Mouse (Mus musculus) hindbrain, postnatal 0 days (tissue): ENCODE data around the gene Nf1. TPM values are rescaled to one million over a fixed set of nuclear protein-coding genes. Genes with fewer than 3 reads are reported as not detected.

Experiments used
- ATAC-seq: fragments of 200-750 bp; cut with Nextera tagmentation; 2 replicates; pipeline ENCODE4 v1.8.0; 2017; ENCODE audit warnings: mild to moderate bottlenecking, moderate TSS enrichment, moderate library complexity
- DNase-seq: peaks from one replicate; pipeline ENCODE4 v3.0.0-alpha.2; 2015; ENCODE audit warnings: low spot score
- H3K27ac ChIP-seq: fragments of 300-500 bp; sonication (generic); 2 replicates; pipeline ENCODE4 v1.5.1; 2014; ENCODE audit warnings: mild to moderate bottlenecking
- H3K27me3 ChIP-seq: fragments of 300-500 bp; sonication (generic); 2 replicates; pipeline ENCODE4 v1.6.1; 2014; ENCODE audit warnings: low read length, mixed read lengths; ENCODE audit not compliant: insufficient read depth
- H3K36me3 ChIP-seq: fragments of 300-500 bp; sonication (generic); 2 replicates; pipeline ENCODE4 v1.6.1; 2014; ENCODE audit warnings: low read length, mixed read lengths; ENCODE audit not compliant: insufficient read depth
- H3K4me1 ChIP-seq: fragments of 300-500 bp; sonication (generic); 2 replicates; pipeline ENCODE4 v1.6.1; 2014; ENCODE audit warnings: antibody characterized with exemption, low read length, mixed read lengths; ENCODE audit not compliant: insufficient read depth
- H3K4me2 ChIP-seq: fragments of 300-500 bp; sonication (generic); 2 replicates; pipeline ENCODE4 v1.6.1; 2014; ENCODE audit warnings: low read depth, mild to moderate bottlenecking, low read length, moderate library complexity, mixed read lengths
- H3K4me3 ChIP-seq: fragments of 300-500 bp; sonication (generic); 2 replicates; pipeline ENCODE4 v1.5.1; 2014; ENCODE audit warnings: low read length
- H3K9ac ChIP-seq: fragments of 300-500 bp; sonication (generic); replicated peaks from 2 replicates; pipeline ENCODE4 v1.6.1; 2014; ENCODE audit warnings: mild to moderate bottlenecking, low read length, moderate library complexity, mixed read lengths
- H3K9me3 ChIP-seq: fragments of 300-500 bp; sonication (generic); 2 replicates; pipeline ENCODE4 v1.6.1; 2016; ENCODE audit warnings: low read length, mixed read lengths
- CTCF ChIP-seq: IDR thresholded peaks from 2 replicates; pipeline ENCODE4 v1.5.1; 2016; ENCODE audit warnings: antibody characterized with exemption, control low read depth, low read depth
- WGBS: fragments of 180-500 bp; shearing (Covaris S2); extraction: QIAGEN DNeasy Blood & Tissue Kit; methylation state at CpG from one replicate; pipeline ENCODE4 v1.1.7; 2014; 5-methylcytosine and 5-hydroxymethylcytosine counted together
- polyA plus RNA-seq: library from polyadenylated mRNA; unstranded; fragments of >200 nt; fragmentation: Nextera tagmentation; extraction: Ambion mirVana; gene quantifications from 2 replicates; pipeline ENCODE4 v1.2.1, GENCODE M21; 2015
- total RNA-seq: library from RNA; depleted of rRNA; stranded (reverse); fragments of >200 nt; gene quantifications from 2 replicates; pipeline ENCODE4 v1.2.3, GENCODE M21; 2014

The Nf1 gene
- total and polyA plus RNA-seq, 2 experiments from 2014 or later: 8.7 to 68.4 TPM

- H3K4me2 ChIP-seq: no peak overlapping the region
- TF ChIP-seq CTCF: no peak
- DNase-seq (peak; percentile 16), ATAC-seq (no peak)
- H3K9ac ChIP-seq: no peak overlapping the region
- H3K36me3 ChIP-seq: no peaks in the 10 kb centered on the region
- peak overlapping the region; percentile 65; the same call in 1 of the 2 replicates for H3K27ac ChIP-seq
- 40% methylated on average over 9 of the region's 9 CpGs for WGBS
- H3K4me1 ChIP-seq: no peaks in the 10 kb centered on the region
- no peak overlapping the region for H3K4me3 ChIP-seq
- H3K27me3 ChIP-seq: no peaks in the 10 kb centered on the region
- no peaks in the 10 kb centered on the region for H3K9me3 ChIP-seq
Measured at GRCm38 (mm10) chr11:79307560-79308200, 31.8 kb upstream of the Nf1 start.

- no peak for TF ChIP-seq CTCF
- no peak for DNase-seq
- Histone ChIP-seq H3K27me3 (no peaks in the 10 kb centered on the region), H3K9ac (no peak overlapping the region), H3K4me1 (no peaks in the 10 kb centered on the region), H3K4me2 (no peak overlapping the region), H3K4me3 (no peak overlapping the region), H3K27ac (no peak overlapping the region), H3K9me3 (no peaks in the 10 kb centered on the region), H3K36me3 (no peaks in the 10 kb centered on the region)
- no peak for ATAC-seq
- WGBS: 88% methylated on average over 5 of the region's 5 CpGs
Measured at GRCm38 (mm10) chr11:79310467-79310866, 29.0 kb upstream of the Nf1 start.

GRCm38 (mm10) chr11:79316807-79317345 is 22.6 kb upstream of the Nf1 start:
- TF ChIP-seq CTCF: no peak
- DNase-seq: peak; percentile 45
- no peaks in the 10 kb centered on the region for H3K27me3 ChIP-seq
- H3K4me3 ChIP-seq: no peak overlapping the region
- H3K4me1 ChIP-seq: no peaks in the 10 kb centered on the region
- no peaks in the 10 kb centered on the region for H3K36me3 ChIP-seq
- 59% methylated on average over 8 of the region's 8 CpGs for WGBS
- no peak overlapping the region for H3K27ac ChIP-seq
- no peak for ATAC-seq
- no peaks in the 10 kb centered on the region for H3K9me3 ChIP-seq
- no peak overlapping the region for H3K4me2 ChIP-seq
- H3K9ac ChIP-seq: no peak overlapping the region

- Histone ChIP-seq H3K4me2 (no peak overlapping the region), H3K27ac (no peak overlapping the region), H3K9ac (no peak overlapping the region), H3K36me3 (no peaks in the 10 kb centered on the region), H3K4me1 (no peaks in the 10 kb centered on the region), H3K9me3 (no peaks in the 10 kb centered on the region), H3K27me3 (no peaks in the 10 kb centered on the region), H3K4me3 (no peak overlapping the region)
- 86% methylated on average over 7 of the region's 7 CpGs for WGBS
- no peak for DNase-seq
- TF ChIP-seq CTCF: no peak
- no peak for ATAC-seq
Measured at GRCm38 (mm10) chr11:79319807-79320206, 19.7 kb upstream of the Nf1 start.

DNA sequence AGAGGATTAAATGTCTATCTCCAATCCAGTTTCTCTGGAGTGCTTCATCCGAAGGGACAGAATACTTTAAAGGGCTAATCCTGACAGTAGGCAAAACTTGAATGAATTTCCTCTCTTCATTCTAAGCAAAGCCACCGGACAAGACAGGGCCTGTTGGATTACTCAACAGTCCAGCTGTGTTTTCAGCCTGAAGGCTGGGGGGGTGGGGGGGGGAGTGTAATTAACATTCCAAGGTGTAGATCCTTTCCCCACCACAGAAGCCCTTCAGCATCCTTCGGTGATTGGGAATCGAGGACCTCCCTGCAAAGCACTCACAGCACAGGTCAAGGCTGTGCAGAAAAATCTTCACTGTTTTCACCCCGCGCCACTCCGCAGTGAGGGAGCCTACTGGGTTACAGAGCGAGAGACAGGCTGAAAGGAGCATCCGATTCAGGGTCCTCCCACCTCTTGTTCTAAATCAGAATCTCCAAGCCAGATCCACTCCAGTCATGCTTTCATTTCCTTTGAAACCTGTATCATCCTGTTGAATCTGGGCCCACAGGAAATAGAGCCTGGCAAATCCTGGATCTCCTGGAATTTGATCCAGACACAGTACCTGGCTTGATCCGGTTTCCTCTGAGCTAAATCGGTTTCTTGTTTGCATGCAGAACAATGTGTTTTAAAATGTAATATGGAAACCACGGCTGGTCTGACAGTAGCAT is 15.4 kb upstream of the Nf1 start:
- no peaks in the 10 kb centered on the region for H3K9me3 ChIP-seq
- ATAC-seq (no peak), DNase-seq (no peak)
- H3K9ac ChIP-seq: no peak overlapping the region
- TF ChIP-seq CTCF: no peak
- no peaks in the 10 kb centered on the region for H3K4me1 ChIP-seq
- H3K27me3 ChIP-seq: no peaks in the 10 kb centered on the region
- H3K36me3 ChIP-seq: no peaks in the 10 kb centered on the region
- H3K4me2 ChIP-seq: no peak overlapping the region
- WGBS: 74% methylated on average over 12 of the region's 12 CpGs
- no peak overlapping the region for H3K4me3 ChIP-seq
- no peak overlapping the region for H3K27ac ChIP-seq

DNA sequence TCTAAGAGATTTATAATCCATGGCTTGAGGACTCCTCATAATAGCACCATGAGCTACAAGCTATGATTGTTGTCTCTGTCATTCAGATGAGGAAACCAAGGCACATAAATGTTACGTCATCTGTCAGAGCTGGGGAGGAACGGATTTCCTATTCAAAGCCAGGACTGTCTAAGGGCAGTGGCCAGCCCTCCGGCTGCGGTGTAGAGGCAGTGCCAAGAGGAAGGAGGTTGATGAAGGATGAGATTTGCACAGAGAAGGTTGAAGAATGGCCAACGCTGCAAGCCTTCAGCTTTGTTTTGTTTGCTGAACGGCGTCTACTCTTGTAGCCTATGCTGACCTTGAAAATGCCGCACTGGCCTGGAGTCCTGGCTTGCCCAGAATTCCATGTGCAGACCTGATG is 13.8 kb upstream of the Nf1 start:
- TF ChIP-seq CTCF: no peak
- H3K27me3 ChIP-seq: no peaks in the 10 kb centered on the region
- H3K4me2 ChIP-seq: no peak overlapping the region
- ATAC-seq: no peak
- H3K9me3 ChIP-seq: no peaks in the 10 kb centered on the region
- no peak overlapping the region for H3K27ac ChIP-seq
- no peaks in the 10 kb centered on the region for H3K4me1 ChIP-seq
- WGBS: 86% methylated on average over 8 of the region's 8 CpGs
- H3K9ac ChIP-seq: no peak overlapping the region
- no peak overlapping the region for H3K4me3 ChIP-seq
- no peak for DNase-seq
- H3K36me3 ChIP-seq: no peaks in the 10 kb centered on the region

- WGBS: 31% methylated on average over 4 of the region's 4 CpGs
- no peak for TF ChIP-seq CTCF
- no peaks in the 10 kb centered on the region for H3K4me1 ChIP-seq
Measured at GRCm38 (mm10) chr11:79327106-79327505, 12.4 kb upstream of the Nf1 start.

More at GRCm38 (mm10) chr11:79327106-79327505, 12.4 kb upstream of the Nf1 start:
- Histone ChIP-seq H3K36me3 (no peaks in the 10 kb centered on the region), H3K4me2 (no peak overlapping the region), H3K9me3 (no peaks in the 10 kb centered on the region), H3K4me3 (no peak overlapping the region), H3K27ac (no peak overlapping the region), H3K27me3 (no peaks in the 10 kb centered on the region), H3K9ac (no peak overlapping the region)
- no peak for DNase-seq
- ATAC-seq: no peak
